Mouse (Mus musculus): ENCODE measurements at regions not wholly inside any gene's neighbourhood (a gene's known extent, or its start where the extent isn't known, plus 50 kb on each side); places are given as distances from the start of the nearest gene placed in this dataset.
A peak's percentile ranks its signal among the peaks of the same experiment; 100 is the strongest.

DNA sequence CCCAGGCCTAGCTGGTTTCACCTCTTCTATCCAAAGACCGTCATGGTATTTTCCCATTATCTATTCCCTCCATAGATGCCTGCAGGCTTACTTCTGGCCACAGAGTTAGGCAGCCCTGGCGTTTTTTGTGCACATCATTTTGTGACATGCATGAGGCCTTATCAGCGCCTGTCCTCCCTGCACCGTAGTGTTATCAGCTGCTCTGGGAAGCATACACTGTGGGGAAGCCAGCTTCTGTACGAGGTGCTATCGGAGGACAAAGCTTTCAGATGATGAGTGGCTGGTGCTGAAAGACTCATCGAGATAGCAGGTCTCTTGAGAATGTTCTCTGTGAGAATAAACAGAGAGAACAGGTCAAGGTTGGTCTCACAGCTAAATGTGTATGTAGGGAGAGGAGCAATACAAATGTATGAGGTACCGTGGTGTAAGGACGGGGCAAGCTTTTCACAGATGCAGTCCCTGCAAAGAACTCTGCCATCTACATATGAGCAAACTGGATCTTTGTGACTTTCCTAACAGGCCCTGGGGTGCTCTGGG lies 190.0 kb upstream of the Tshz3 start:
- peaks cover 20% of the 10 kb centered on the region for H3K4me1 ChIP-seq (replicated peaks)
- no peak overlapping the region for H3K9ac ChIP-seq
- H3K9me3 ChIP-seq, result no peaks in the 10 kb centered on the region
- H3K27me3 ChIP-seq, result no peaks in the 10 kb centered on the region
- H3K4me3 ChIP-seq, result no peak overlapping the region
- WGBS, result 87% methylated on average over 9 of the region's 9 CpGs
- H3K4me2 ChIP-seq, result no peak overlapping the region
- H3K36me3 ChIP-seq, result no peaks in the 10 kb centered on the region
- no peak overlapping the region for H3K27ac ChIP-seq (replicated peaks)
- no peak for ATAC-seq (ENCODE audit: low read depth)

DNA sequence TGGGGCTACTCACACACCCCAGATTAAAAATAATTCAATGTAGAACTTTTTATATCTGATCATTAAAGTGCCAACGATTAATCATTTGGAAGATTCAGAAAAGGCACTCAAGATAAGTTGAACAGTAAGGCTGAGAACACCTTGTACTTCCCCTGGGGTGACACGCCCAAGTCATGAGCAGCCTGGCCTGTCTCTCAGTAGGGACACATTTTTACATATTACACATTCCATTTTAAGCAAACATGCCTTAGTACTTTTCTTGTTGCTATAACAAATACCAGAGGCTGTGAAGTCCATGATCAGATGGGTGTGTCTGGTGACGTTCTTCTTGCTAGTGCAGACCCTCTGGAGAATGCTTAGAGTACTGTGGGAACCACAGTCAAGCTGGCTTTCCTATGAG lies 184.2 kb upstream of the Tshz3 start:
- H3K4me3 ChIP-seq, result no peak overlapping the region
- H3K27ac ChIP-seq (replicated peaks), result no peak overlapping the region
- no peak overlapping the region for H3K4me2 ChIP-seq
- no peaks in the 10 kb centered on the region for H3K36me3 ChIP-seq
- no peaks in the 10 kb centered on the region for H3K9me3 ChIP-seq
- no peak overlapping the region for H3K9ac ChIP-seq
- no peaks in the 10 kb centered on the region for H3K27me3 ChIP-seq
- 88% methylated on average over 3 of the region's 3 CpGs for WGBS
- no peak for ATAC-seq (ENCODE audit: low read depth)
- H3K4me1 ChIP-seq (replicated peaks), result no peaks in the 10 kb centered on the region

DNA sequence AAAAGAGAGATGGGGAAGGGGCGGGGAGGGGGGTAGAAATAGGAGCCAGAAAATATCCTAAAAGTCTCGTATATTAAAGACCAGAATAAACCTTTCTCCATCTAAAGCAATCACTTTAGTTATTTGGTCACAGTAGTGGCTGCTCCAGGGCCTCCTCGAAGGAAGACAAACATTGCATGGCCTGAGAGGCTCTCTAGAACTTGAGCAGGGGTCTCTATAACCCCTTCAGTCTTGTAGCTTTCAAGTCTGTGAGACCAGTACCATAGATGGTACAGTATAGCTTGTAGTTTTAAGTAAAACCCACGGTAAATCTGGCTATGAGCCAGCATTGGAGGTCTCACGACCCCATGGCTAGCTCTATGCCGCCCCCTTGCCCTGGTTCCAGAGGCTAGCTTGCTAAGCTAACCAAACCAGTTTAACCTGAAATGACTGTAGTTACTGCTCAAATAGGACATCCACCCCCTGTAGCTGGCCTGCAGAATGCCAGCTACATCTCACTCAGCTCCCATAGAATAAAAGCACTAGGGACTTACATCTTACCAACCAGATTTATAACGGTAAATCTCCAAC lies 181.7 kb upstream of the Tshz3 start:
- ATAC-seq (ENCODE audit: low read depth), result no peak
- Histone ChIP-seq H3K9me3 (no peaks in the 10 kb centered on the region), H3K27me3 (no peaks in the 10 kb centered on the region), H3K4me3 (no peak overlapping the region), H3K4me1 (replicated peaks) (no peaks in the 10 kb centered on the region), H3K9ac (no peak overlapping the region), H3K4me2 (no peak overlapping the region), H3K27ac (replicated peaks) (no peak overlapping the region), H3K36me3 (no peaks in the 10 kb centered on the region)
- 72% methylated on average over 7 of the region's 7 CpGs for WGBS

DNA sequence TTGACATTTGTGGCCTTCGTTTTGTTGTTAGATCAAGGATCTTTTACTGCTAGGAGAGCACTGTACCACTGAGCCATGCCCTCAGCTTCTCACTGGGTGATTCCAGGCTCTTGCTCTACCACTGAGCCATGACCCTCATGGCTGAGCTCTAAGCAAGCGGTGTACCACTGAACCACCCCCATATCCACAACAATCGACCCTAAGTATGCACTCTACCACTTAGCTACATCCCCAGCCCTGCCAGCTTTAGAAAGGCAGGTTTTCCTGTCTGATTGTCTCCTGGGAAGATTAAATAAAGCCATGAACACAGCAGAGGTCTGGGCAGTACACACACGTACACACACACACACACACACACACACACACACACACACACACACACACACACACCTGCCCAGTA lies 178.9 kb upstream of the Tshz3 start:
- H3K9me3 ChIP-seq, result no peaks in the 10 kb centered on the region
- 82% methylated on average over 4 of the region's 4 CpGs for WGBS
- H3K4me1 ChIP-seq (replicated peaks), result no peaks in the 10 kb centered on the region
- no peaks in the 10 kb centered on the region for H3K27me3 ChIP-seq
- H3K27ac ChIP-seq (replicated peaks), result no peak overlapping the region
- no peaks in the 10 kb centered on the region for H3K36me3 ChIP-seq
- H3K4me2 ChIP-seq, result no peak overlapping the region
- H3K4me3 ChIP-seq, result no peak overlapping the region
- ATAC-seq (ENCODE audit: low read depth), result no peak
- no peak overlapping the region for H3K9ac ChIP-seq

DNA sequence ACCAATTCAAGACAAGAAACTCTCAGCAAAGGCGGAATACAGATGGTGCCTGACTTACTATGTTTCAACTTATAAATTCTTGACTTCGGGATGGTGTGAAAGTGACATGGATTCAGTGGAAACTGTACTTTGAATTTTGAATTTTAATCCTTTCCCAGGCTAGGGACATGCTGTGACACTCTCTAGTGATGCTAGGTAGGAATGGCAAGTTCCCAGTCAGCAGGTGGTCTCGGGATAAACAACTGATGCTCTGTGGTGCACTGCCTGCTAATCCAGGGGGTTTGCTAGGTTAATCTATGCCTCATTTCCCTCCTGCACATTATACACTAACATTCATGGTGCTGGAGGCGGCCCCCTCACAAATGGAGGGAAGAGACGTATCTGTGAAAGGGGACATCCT lies 175.0 kb upstream of the Tshz3 start:
- H3K27ac ChIP-seq (replicated peaks), result no peak overlapping the region
- WGBS, result 75% methylated on average over 5 of the region's 5 CpGs
- H3K9ac ChIP-seq, result no peak overlapping the region
- ATAC-seq (ENCODE audit: low read depth), result no peak
- no peak overlapping the region for H3K4me3 ChIP-seq
- H3K36me3 ChIP-seq, result no peaks in the 10 kb centered on the region
- no peaks in the 10 kb centered on the region for H3K27me3 ChIP-seq
- no peaks in the 10 kb centered on the region for H3K9me3 ChIP-seq
- H3K4me1 ChIP-seq (replicated peaks), result no peaks in the 10 kb centered on the region
- H3K4me2 ChIP-seq, result no peak overlapping the region

DNA sequence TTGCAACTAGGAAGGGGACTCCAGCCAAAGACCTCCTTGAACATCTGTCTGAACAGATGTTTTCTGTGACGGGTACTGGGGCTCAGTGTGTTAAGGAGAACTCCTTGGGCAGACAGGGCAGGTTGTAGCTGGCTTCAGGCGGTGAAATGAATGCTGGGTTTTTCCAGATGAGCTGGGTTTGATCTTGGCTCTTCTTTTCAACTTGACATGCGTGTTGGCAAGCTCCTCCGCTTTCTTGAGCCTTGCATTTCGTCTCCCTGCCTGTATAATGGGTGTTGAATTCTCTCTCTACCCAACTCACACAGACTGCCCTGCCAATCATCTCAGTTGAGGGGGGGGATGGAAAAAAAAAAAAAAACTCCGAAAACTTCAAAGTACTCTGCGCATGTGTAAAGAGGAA lies 171.8 kb upstream of the Tshz3 start:
- no peak overlapping the region for H3K27ac ChIP-seq (replicated peaks)
- no peak overlapping the region for H3K9ac ChIP-seq
- peaks cover 22% of the 10 kb centered on the region for H3K4me1 ChIP-seq (replicated peaks)
- no peaks in the 10 kb centered on the region for H3K9me3 ChIP-seq
- no peak overlapping the region for H3K4me3 ChIP-seq
- H3K4me2 ChIP-seq, result no peak overlapping the region
- WGBS, result 77% methylated on average over 7 of the region's 7 CpGs
- H3K36me3 ChIP-seq, result no peaks in the 10 kb centered on the region
- H3K27me3 ChIP-seq, result no peaks in the 10 kb centered on the region
- no peak for ATAC-seq (ENCODE audit: low read depth)

DNA sequence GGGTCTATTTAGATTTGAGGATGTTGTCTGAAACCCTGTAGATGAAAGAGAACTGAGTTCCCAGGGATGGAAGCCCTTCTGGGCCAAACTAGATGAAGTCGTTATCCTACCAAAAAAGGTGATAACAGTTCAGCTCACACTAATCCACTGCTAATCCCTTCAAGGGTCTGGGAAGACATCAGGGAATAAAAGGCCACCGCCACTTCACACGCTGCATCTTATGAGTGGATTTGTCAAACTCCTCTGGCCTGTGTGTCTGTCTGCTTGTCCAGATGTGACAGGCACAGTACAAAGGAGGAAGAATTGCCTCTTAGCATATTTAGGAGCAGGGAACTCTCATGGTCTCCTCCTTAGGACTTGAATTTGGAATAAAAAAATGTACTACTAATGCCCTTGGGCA lies 171.2 kb upstream of the Tshz3 start:
- 83% methylated on average over 3 of the region's 3 CpGs for WGBS
- Histone ChIP-seq H3K36me3 (no peaks in the 10 kb centered on the region), H3K27me3 (no peaks in the 10 kb centered on the region), H3K9ac (no peak overlapping the region), H3K9me3 (no peaks in the 10 kb centered on the region), H3K4me2 (no peak overlapping the region), H3K4me1 (replicated peaks) (peaks cover 22% of the 10 kb centered on the region), H3K4me3 (no peak overlapping the region), H3K27ac (replicated peaks) (no peak overlapping the region)
- no peak for ATAC-seq (ENCODE audit: low read depth)

DNA sequence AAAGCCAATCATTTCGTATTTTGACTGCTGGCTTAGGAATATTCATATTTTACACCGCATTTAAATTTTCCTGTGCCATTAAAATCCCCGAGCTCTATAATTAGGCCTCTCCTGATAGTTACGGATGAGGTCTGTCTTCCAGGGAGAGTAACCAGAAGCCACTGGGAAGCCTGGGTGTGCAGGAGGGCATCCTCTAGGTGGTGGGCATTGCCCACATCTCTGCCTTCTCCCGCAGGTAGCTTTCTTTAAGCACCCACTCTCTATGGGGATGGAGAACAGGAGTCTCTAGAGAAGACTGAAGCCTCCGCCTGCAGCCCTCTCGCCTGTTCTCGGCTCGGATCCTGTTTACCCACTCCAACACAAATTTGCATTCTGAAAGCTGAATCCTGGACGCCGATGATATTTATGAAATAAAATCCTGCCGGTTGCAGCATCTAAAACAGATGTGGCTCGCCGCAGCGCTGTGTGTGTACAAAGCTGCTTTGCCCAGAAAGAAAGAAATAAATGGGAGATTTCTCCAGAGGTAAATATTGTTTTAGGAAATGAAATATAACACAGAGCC lies 168.3 kb upstream of the Tshz3 start:
- ATAC-seq (ENCODE audit: low read depth), result no peak
- H3K4me1 ChIP-seq (replicated peaks), result peaks cover 22% of the 10 kb centered on the region

DNA sequence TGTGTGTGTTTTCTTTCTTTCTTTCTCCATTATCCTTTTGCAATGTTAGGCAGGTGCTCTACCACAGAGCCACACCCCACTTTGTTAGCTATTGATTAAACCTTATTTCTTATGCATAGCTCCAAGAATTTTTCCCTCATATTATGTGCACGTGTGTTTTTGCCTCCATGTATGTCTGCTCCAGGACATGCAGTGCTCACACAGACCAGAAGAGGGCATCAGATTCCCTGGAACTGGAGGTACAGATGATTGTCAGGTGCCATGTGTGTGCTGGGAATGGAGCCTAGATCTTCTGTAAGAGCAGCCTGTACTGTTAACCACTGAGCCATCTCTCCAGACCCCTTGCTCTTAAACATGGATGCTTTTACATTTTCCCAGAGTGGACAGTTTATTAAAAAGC lies 166.4 kb upstream of the Tshz3 start:
- Histone ChIP-seq H3K4me3 (no peak overlapping the region), H3K4me2 (no peak overlapping the region), H3K36me3 (no peaks in the 10 kb centered on the region), H3K4me1 (replicated peaks) (peaks cover 22% of the 10 kb centered on the region), H3K27me3 (no peaks in the 10 kb centered on the region), H3K9me3 (no peaks in the 10 kb centered on the region), H3K27ac (replicated peaks) (no peak overlapping the region), H3K9ac (no peak overlapping the region)
- WGBS, result 83% methylated on average over 1 of the region's 1 CpGs
- no peak for ATAC-seq (ENCODE audit: low read depth)

More for the DNA sequence above, 168.3 kb upstream of the Tshz3 start:
- H3K36me3 ChIP-seq, result no peaks in the 10 kb centered on the region
- whole genome bisulfite sequencing, result 66% methylated on average over 15 of the region's 15 CpGs
- H3K27me3 ChIP-seq, result no peaks in the 10 kb centered on the region
- no peaks in the 10 kb centered on the region for H3K9me3 ChIP-seq
- H3K4me2 ChIP-seq, result peak overlapping the region; percentile 9; the same call in 1 of the 2 replicates
- H3K9ac ChIP-seq, result peak overlapping the region; percentile 6; the same call in 1 of the 2 replicates
- H3K4me3 ChIP-seq, result no peak overlapping the region
- peak overlapping the region; percentile 64 for H3K27ac ChIP-seq (replicated peaks)

DNA sequence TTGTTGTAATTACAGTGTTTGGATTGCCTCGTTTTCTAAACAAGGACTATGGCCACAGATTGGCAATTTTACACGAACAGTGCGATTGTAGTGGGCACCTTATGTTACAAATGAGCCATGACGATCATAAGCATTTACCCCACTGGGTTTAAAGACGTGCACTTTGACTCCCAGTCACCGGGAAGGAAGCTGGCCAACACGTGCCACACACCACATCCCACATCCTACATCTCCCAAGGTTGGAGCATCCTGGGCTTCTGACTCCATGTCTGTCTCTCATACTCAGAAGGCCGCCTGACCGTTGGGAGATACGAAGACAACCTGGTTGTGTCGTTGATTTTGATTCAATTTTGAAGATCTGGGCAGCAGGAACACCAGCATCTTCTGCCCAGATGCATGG lies 159.8 kb upstream of the Tshz3 start:
- Histone ChIP-seq H3K27me3 (no peaks in the 10 kb centered on the region), H3K4me2 (no peak overlapping the region), H3K36me3 (no peaks in the 10 kb centered on the region), H3K9ac (no peak overlapping the region), H3K4me1 (replicated peaks) (no peaks in the 10 kb centered on the region), H3K9me3 (peaks cover 3% of the 10 kb centered on the region), H3K27ac (replicated peaks) (0 out of 2 replicates have a peak overlapping the region, but pooled peaks have one; percentile 3), H3K4me3 (no peak overlapping the region)
- 73% methylated on average over 11 of the region's 11 CpGs for WGBS
- ATAC-seq (ENCODE audit: low read depth), result no peak

DNA sequence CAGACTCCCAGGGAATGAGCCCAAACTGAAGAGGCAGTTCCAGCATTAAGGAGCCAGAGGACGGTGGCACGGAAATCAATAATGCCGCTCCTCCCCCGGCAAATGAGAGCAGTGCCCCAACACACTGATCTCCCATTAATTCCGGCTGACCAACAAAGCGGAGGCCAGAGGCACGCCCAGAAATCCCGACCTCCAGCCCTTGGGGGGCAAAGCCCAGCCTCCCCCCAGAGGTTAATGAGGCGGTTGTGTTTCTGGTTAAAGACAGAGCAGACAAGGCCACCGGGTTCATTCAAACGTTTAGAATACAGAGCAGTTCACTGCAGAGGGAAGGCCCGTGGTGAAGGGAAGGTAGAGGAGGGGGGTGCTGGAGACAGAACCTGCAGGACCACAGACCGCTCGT lies 149.9 kb upstream of the Tshz3 start:
- Histone ChIP-seq H3K27me3 (no peaks in the 10 kb centered on the region; the same call in 1 of the 2 replicates), H3K4me3 (no peak overlapping the region), H3K36me3 (no peaks in the 10 kb centered on the region), H3K9me3 (no peaks in the 10 kb centered on the region), H3K4me1 (replicated peaks) (peaks cover 8% of the 10 kb centered on the region), H3K9ac (no peak overlapping the region), H3K27ac (replicated peaks) (no peak overlapping the region), H3K4me2 (no peak overlapping the region)
- ATAC-seq (ENCODE audit: low read depth), result no peak
- WGBS, result 20% methylated on average over 14 of the region's 14 CpGs

DNA sequence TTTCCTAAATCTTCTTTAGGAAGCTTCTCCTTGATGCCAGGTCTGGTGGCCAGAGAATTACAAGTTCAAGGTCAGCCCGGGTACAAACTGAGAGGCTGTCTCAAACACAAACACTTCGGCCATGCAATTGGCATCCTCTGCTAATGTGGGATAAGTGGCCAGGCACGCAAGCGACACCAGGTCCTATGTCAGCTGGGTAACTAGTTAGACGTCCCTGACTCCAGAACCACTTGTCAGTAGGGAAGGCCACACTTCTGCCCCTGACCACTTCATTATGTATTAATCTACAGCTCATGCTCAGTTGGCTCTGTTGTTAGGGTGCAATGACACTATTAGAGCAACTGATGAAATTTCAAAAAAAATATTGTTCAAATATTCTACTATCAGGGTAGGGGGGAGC lies 149.5 kb upstream of the Tshz3 start:
- Histone ChIP-seq H3K27ac (replicated peaks) (no peak overlapping the region), H3K4me1 (replicated peaks) (peaks cover 8% of the 10 kb centered on the region), H3K9ac (no peak overlapping the region), H3K27me3 (no peaks in the 10 kb centered on the region; the same call in 1 of the 2 replicates), H3K36me3 (no peaks in the 10 kb centered on the region), H3K4me3 (no peak overlapping the region), H3K9me3 (no peaks in the 10 kb centered on the region), H3K4me2 (no peak overlapping the region)
- 80% methylated on average over 5 of the region's 5 CpGs for WGBS
- ATAC-seq (ENCODE audit: low read depth), result no peak

DNA sequence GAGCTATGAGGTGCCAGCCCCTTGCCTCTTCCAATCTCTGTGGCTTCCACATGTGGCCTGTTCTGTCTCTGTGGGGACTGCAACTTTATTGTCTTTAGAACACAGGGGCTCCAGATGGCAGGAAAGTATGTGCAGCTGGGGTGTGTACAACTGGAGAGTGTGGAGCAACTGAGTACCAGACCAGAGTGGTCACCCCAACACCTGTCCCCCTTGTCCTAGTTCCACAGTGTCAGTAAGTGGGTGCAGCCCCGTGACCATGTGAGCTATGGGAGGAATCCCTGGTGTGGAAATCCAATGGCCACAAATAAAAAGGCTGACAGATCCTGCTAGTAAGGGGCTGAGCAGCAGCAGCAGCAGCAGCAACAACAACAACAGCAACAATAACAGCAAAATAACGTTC lies 126.9 kb upstream of the Tshz3 start:
- Histone ChIP-seq H3K9ac (no peak overlapping the region), H3K4me3 (no peak overlapping the region), H3K9me3 (no peaks in the 10 kb centered on the region), H3K36me3 (no peaks in the 10 kb centered on the region), H3K4me1 (replicated peaks) (no peaks in the 10 kb centered on the region), H3K27ac (replicated peaks) (no peak overlapping the region), H3K4me2 (no peak overlapping the region), H3K27me3 (no peaks in the 10 kb centered on the region)
- ATAC-seq (ENCODE audit: low read depth), result no peak
- WGBS, result 77% methylated on average over 2 of the region's 2 CpGs

All from neural tube, embryonic 13.5 days (tissue).